Mouse (Mus musculus) CD4-positive, CD25-positive, alpha-beta regulatory T cell, adult 2 months (primary cell): ENCODE data around the gene Eif4a3.
"Not testable (repeated sequence)": the region's sequence is repeated elsewhere in the genome, so short reads cannot be mapped to it uniquely, and the experiment has no call there.

Source experiments
- DNase-seq: peaks from one replicate; pipeline ENCODE4 v3.0.0-alpha.2; 2012; ENCODE audit warnings: low read depth, low spot score

Eif4a3 gene

DNA sequence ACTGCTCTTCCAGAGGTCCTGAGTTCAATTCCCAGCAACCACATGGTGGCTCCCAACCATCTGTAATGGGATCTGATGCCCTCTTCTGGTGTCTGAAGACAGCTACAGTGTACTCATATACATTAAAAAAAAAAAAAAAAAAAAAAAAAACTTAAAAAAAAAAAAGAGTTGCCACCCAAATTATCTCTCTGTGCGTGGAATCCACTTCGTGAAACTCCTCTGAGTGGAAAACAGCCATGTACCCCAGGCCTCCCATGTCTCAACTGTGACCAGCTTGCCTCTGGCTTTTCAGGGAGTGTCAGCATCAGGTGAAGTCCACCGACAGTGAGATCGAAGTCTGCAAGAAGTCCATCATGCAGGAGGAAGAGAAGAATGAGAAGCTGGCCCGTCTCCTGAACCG lies 54.3 kb downstream of the Eif4a3 start:
- not testable (repeated sequence) for DNase-seq

DNA sequence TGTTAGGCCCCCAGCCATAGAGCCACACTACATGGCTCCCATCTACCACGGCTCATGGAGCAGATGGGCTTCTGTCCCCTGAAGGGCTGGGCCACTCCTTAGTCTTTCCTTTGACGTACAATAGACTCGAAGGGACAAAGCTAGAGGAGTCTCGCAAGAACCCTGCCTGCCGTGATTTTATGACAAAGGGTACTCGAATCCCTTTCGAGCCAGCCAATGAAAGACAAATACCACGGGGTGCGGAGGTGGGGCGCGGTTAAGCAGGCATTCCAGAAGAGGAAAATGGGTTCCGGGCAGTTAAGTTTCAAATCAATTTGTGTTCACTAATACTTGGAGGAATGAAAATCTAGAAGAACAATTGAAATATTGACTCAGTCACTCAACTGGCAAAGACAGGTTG lies 60.4 kb downstream of the Eif4a3 start:
- DNase-seq = no peak
